Mouse (Mus musculus): ENCODE results near the gene Usp30.

DNA sequence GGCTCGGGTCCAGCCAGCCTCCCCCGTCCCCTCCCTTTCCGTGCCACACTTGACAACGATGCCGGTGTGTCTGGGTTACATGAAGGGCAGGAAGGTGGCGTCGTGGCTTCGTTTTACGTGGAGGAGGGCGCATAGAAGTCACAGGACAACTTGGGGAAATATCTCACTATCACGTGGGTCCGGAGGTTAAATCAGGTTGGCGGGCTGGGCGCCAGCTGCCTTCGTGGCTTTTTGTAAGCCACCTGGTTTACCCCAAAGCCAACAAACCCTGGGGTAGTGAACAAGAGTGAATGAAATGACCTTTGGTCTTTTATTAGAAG lies 66.2 kb downstream of the Usp30 start:
- TF ChIP-seq CTCF (IDR thresholded peaks at IDR 0.05; ENCODE audit: control insufficient read depth, insufficient read depth, low read length): 0 out of 2 replicates have a peak, but pooled peaks have one; percentile 4
- no peak for TF ChIP-seq POLR2A (IDR thresholded peaks at IDR 0.05; ENCODE audit: borderline replicate concordance, control insufficient read depth, low read depth, low read length)
